Mouse (Mus musculus) G1E (cell line): ENCODE measurements at regions not wholly inside any gene's neighbourhood (a gene's known extent, or its start where the extent isn't known, plus 50 kb on each side); places are given as distances from the start of the nearest gene placed in this dataset.

ENCODE experiments used
- ATAC-seq: 2 replicates; pipeline ENCODE4 v1.8.0; 2016; ENCODE audit warnings: mild to moderate bottlenecking; ENCODE audit not compliant: insufficient number of reproducible peaks, poor library complexity, low FRiP score, severe bottlenecking; ENCODE audit errors: extremely low read depth
- DNase-seq: peaks from one replicate; pipeline ENCODE4 v3.0.0; 2012; ENCODE audit warnings: low spot score
- H3K27me3 ChIP-seq: 2 replicates; pipeline ENCODE4 v1.6.1; 2012; ENCODE audit warnings: mild to moderate bottlenecking, low read length, inconsistent platforms; ENCODE audit not compliant: insufficient read depth
- H3K36me3 ChIP-seq: replicated peaks from 2 replicates; pipeline ENCODE3; 2012; ENCODE audit warnings: mild to moderate bottlenecking, inconsistent platforms
- H3K4me1 ChIP-seq: 2 replicates; pipeline ENCODE4 v1.6.1; 2012; ENCODE audit warnings: low read depth, low read length, inconsistent platforms, mixed read lengths; ENCODE audit not compliant: insufficient read depth
- H3K4me3 ChIP-seq: 2 replicates; pipeline ENCODE4 v1.5.1; 2012; ENCODE audit warnings: low read depth, mild to moderate bottlenecking, inconsistent platforms, low read length, moderate library complexity, mixed read lengths
- H3K9me3 ChIP-seq: replicated peaks from 2 replicates; pipeline ENCODE4 v1.6.1; 2012; ENCODE audit warnings: inconsistent platforms
- CTCF ChIP-seq: IDR thresholded peaks from 2 replicates; pipeline ENCODE4 v1.5.1; 2012; ENCODE audit warnings: low read depth, low read length, inconsistent platforms, mixed read lengths
- GATA1 ChIP-seq: IDR thresholded peaks from 2 replicates; pipeline ENCODE4 v1.6.1; 2012; ENCODE audit warnings: borderline replicate concordance, low read length, inconsistent platforms, mixed read lengths
- GATA2 ChIP-seq: IDR thresholded peaks from 2 replicates; pipeline ENCODE4 v1.6.1; 2012; ENCODE audit warnings: low read depth, low read length, inconsistent platforms, borderline replicate concordance
- POLR2AphosphoS5 ChIP-seq: IDR thresholded peaks from 2 replicates; pipeline ENCODE4 v1.6.1; 2012; ENCODE audit warnings: low read depth, low read length, inconsistent platforms; ENCODE audit not compliant: insufficient replicate concordance
- TAL1 ChIP-seq: conservative IDR thresholded peaks from 2 replicates; pipeline ENCODE4 v1.6.1; 2012; ENCODE audit warnings: low read depth, low read length, inconsistent platforms, mixed read lengths

DNA sequence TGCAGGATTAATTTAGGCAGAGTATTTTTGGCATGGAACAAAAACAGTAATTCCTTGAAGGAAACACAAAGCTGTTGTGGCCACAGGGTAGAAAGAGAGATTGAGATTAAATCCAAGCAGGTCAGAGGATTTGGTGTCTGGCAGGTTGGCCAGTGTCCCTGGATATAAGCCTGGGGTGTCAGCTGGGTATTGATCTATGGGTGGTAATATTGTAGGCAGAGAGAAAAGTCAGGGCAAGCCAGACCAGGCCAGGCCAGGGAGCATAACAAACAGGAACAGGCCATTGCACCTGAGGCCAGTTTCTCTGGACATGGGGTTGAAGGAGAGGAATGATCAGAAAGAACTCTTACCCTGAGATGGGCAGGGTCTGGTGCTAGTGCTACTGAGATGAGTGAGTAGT is 61.8 kb downstream of the Zfp281 start:
- Histone ChIP-seq H3K4me1 (peaks cover 3% of the 10 kb centered on the region; the same call in 1 of the 2 replicates), H3K27me3 (no peaks in the 10 kb centered on the region), H3K36me3 (no peaks in the 10 kb centered on the region), H3K9me3 (no peaks in the 10 kb centered on the region), H3K4me3 (no peak overlapping the region)
- no peak for TF ChIP-seq POLR2AphosphoS5
- TF ChIP-seq GATA1, result no peak
- TF ChIP-seq TAL1, result no peak
- no peak for TF ChIP-seq CTCF
- TF ChIP-seq GATA2, result no peak
- DNase-seq, result no peak
- ATAC-seq, result no peak

DNA sequence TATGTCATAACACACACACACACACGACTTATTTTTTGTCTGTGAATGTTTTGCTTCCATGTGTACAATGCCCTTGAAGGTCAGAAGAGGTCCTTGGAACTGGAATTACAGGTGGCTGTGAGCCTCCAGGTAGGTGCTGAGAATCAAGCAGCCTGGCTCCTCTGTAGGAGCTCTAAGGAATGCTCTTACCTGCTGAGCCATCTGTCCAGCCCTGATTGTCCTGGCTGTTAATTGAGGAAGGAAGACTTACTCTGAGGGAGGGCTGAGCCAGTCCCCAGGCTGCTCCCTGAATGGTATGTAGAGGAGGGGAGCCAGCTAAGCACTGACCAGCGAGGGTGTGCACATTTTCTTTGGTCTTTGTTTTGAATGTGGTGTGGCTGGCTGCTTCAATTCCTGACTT is 65.4 kb downstream of the Zfp281 start:
- Histone ChIP-seq H3K9me3 (no peaks in the 10 kb centered on the region), H3K4me1 (peaks cover 3% of the 10 kb centered on the region; the same call in 1 of the 2 replicates), H3K4me3 (no peak overlapping the region), H3K27me3 (no peaks in the 10 kb centered on the region), H3K36me3 (no peaks in the 10 kb centered on the region)
- TF ChIP-seq TAL1 (no peak), CTCF (no peak), GATA2 (no peak), GATA1 (no peak), POLR2AphosphoS5 (no peak)
- DNase-seq, result no peak
- ATAC-seq, result no peak

DNA sequence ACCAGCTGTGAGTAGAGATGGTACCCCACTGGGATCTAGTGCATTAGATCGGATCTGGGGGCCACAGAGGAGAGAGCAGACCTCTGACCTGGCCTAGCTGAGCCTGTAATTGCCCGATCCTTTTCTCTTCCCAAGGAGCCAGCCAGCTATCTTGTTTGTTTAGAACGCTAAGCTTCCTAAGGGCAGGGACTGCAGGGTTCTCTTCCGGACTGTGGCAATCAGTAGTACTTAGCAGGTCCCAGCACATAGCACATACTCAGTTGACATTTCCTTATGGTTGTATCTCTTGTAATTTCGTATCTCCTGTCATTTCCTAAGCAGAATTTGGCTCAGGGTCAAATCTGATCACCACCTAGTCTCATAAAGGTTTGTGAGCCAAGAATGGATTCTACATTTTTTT is 68.7 kb downstream of the Zfp281 start:
- DNase-seq, result no peak
- no peak for TF ChIP-seq GATA1
- no peak for TF ChIP-seq GATA2
- TF ChIP-seq POLR2AphosphoS5, result no peak
- TF ChIP-seq CTCF, result no peak
- no peak for TF ChIP-seq TAL1
- H3K9me3 ChIP-seq, result peaks cover 2% of the 10 kb centered on the region; the same call in 1 of the 2 replicates
- H3K36me3 ChIP-seq, result no peaks in the 10 kb centered on the region
- H3K27me3 ChIP-seq, result no peaks in the 10 kb centered on the region
- ATAC-seq, result no peak
- H3K4me3 ChIP-seq, result no peak overlapping the region
- H3K4me1 ChIP-seq, result no peaks in the 10 kb centered on the region

DNA sequence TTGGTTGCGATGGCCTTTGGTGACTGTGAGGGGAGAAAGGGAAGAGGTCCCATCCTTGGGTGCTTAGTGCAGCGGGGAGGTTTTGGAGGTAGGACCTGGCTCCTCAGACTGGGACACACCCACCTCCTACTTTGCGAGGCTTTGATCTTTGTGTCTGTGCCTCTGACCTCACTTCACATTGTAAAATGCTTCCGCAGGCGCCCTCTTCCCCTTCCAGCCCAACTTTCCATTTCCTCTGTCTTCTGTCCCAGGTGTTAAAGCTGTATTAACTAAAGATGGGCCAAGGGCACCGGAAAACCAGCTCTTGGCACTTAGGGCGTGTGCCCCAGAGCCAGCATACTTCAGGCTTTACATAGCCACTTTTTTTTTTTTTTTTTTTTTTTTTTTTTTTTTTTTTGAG is 70.3 kb downstream of the Zfp281 start:
- ATAC-seq (no peak), DNase-seq (no peak)
- Histone ChIP-seq H3K27me3 (no peaks in the 10 kb centered on the region), H3K4me3 (no peak overlapping the region), H3K4me1 (peaks cover 2% of the 10 kb centered on the region; the same call in 1 of the 2 replicates), H3K36me3 (no peaks in the 10 kb centered on the region), H3K9me3 (peaks cover 2% of the 10 kb centered on the region; the same call in 1 of the 2 replicates)
- TF ChIP-seq POLR2AphosphoS5 (no peak), CTCF (no peak), GATA2 (no peak), GATA1 (no peak), TAL1 (no peak)

DNA sequence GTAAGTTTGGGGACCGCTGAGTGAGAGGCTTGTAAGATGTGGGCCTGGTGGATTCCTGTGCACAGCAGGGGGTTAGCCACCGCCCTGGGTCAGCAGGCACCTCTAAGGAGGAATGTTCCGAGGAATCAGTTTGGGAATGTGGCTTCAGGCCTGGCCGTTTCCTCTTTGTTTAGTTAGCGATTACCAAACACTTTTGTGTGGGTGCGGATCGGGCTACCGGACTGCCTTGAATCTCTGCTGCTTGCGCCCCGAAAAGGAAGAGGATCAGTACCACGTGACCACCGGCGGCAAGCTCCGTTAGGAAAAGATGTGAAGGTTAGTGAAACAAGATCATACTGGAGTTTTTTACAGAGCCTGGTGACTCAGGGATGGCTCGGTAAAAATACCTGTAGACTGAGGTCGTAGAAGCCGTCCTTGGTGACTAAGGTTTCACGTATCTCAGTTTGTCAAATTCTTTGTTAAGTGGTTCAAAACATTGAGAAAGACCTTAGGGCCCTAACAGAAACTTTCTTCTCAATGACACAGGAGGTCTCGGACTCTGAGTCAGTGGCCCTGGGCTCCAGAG is 71.5 kb downstream of the Zfp281 start:
- DNase-seq (no peak), ATAC-seq (no peak)
- TF ChIP-seq POLR2AphosphoS5 (no peak), GATA2 (no peak), GATA1 (no peak), CTCF (no peak), TAL1 (no peak)
- Histone ChIP-seq H3K36me3 (no peaks in the 10 kb centered on the region), H3K9me3 (peaks cover 2% of the 10 kb centered on the region; the same call in 1 of the 2 replicates), H3K4me3 (no peak overlapping the region), H3K27me3 (no peaks in the 10 kb centered on the region), H3K4me1 (peaks cover 2% of the 10 kb centered on the region; the same call in 1 of the 2 replicates)

DNA sequence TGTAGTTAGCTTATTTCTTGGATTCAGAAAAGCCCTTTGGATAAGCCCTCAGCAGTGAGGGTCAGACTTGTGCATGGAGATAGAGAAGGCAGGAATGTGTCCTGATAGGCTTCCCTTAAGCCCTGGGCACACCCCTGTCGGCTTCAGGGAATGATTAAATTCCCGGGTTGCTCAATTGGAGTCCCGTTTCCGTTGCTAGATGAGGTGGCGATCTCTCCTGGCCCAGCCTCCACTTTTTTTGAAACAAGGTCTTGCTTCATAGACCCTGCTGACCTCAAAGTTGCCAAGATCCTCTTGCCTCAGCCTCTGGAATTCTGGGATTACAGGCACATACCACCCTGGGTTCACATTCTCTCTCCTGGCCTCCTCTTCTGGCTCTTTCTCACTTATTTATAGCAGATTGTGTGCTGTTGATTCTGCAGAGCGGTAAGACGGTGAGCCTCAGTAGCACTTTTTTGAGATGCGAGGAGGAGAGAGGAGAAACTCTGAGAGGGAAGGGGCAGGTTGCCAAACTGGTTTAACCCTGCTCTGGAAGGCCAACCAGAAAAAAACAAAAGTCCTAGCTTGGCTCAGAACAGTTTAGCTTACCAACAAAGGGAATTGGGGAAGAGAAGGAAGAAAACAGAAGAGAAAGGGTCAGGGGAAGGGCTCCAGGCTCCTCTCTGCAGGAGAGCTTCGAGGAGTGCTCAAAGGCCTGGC is 73.9 kb downstream of the Zfp281 start:
- H3K36me3 ChIP-seq, result no peaks in the 10 kb centered on the region
- ATAC-seq (no peak), DNase-seq (no peak)
- TF ChIP-seq CTCF (no peak), POLR2AphosphoS5 (no peak), TAL1 (no peak), GATA1 (no peak), GATA2 (no peak)
- H3K4me3 ChIP-seq, result no peak overlapping the region
- peaks cover 2% of the 10 kb centered on the region; the same call in 1 of the 2 replicates for H3K9me3 ChIP-seq
- no peaks in the 10 kb centered on the region for H3K27me3 ChIP-seq
- peaks cover 2% of the 10 kb centered on the region; the same call in 1 of the 2 replicates for H3K4me1 ChIP-seq
